Mouse (Mus musculus) limb, embryonic 14.5 days (tissue): ENCODE data around the gene Hist1h2bh. TPM values are rescaled to one million over a fixed set of nuclear protein-coding genes. Genes with fewer than 3 reads are reported as not detected.
"Not testable (repeated sequence)": the region's sequence is repeated elsewhere in the genome, so short reads cannot be mapped to it uniquely, and the experiment has no call there.

Experiments used
- ATAC-seq: fragments of 200-750 bp; cut with Nextera tagmentation; 2 replicates; pipeline ENCODE4 v1.8.0; 2017; ENCODE audit warnings: low read depth, moderate number of reproducible peaks, moderate TSS enrichment; ENCODE audit not compliant: low FRiP score
- DNase-seq: peaks from one replicate; pipeline ENCODE4 v3.0.0-alpha.2; 2015; ENCODE audit warnings: low spot score
- H3K27ac ChIP-seq: fragments of 300-500 bp; sonication (generic); replicated peaks from 2 replicates; pipeline ENCODE4 v1.5.1; 2014; ENCODE audit warnings: low read depth, mild to moderate bottlenecking, low read length, moderate library complexity, mixed read lengths
- H3K27me3 ChIP-seq: fragments of 300-500 bp; sonication (generic); 2 replicates; pipeline ENCODE4 v1.6.1; 2014; ENCODE audit warnings: low read length, mixed read lengths; ENCODE audit not compliant: control insufficient read depth, insufficient read depth
- H3K36me3 ChIP-seq: fragments of 300-500 bp; sonication (generic); 2 replicates; pipeline ENCODE4 v1.6.1; 2014; ENCODE audit warnings: mild to moderate bottlenecking, low read length, moderate library complexity, mixed read lengths; ENCODE audit not compliant: control insufficient read depth, insufficient read depth
- H3K4me1 ChIP-seq: fragments of 300-500 bp; sonication (generic); 2 replicates; pipeline ENCODE4 v1.6.1; 2014; ENCODE audit warnings: antibody characterized with exemption, low read length, mixed read lengths; ENCODE audit not compliant: control insufficient read depth, insufficient read depth
- H3K4me2 ChIP-seq: fragments of 300-500 bp; sonication (generic); replicated peaks from 2 replicates; pipeline ENCODE4 v1.6.1; 2014; ENCODE audit warnings: low read depth, mild to moderate bottlenecking, low read length, moderate library complexity; ENCODE audit not compliant: severe bottlenecking
- H3K4me3 ChIP-seq: fragments of 300-500 bp; sonication (generic); replicated peaks from 2 replicates; pipeline ENCODE4 v1.5.1; 2014; ENCODE audit warnings: low read length
- H3K9ac ChIP-seq: fragments of 300-500 bp; sonication (generic); 2 replicates; pipeline ENCODE4 v1.6.1; 2014; ENCODE audit warnings: mild to moderate bottlenecking, low read depth, low read length, moderate library complexity; ENCODE audit not compliant: severe bottlenecking
- H3K9me3 ChIP-seq: fragments of 300-500 bp; sonication (generic); 2 replicates; pipeline ENCODE4 v1.6.1; 2016; ENCODE audit warnings: low read length; ENCODE audit not compliant: control insufficient read depth
- POLR2A ChIP-seq: fragments of 200-500 bp; IDR thresholded peaks from 2 replicates; pipeline ENCODE4 v1.8.0; 2012; ENCODE audit warnings: inconsistent platforms, mild to moderate bottlenecking, moderate library complexity, borderline replicate concordance; ENCODE audit not compliant: insufficient read depth, insufficient read length; ENCODE audit errors: extremely low read depth
- WGBS: fragments of 180-500 bp; shearing (Covaris S2); extraction: QIAGEN DNeasy Blood & Tissue Kit; methylation state at CpG from one replicate; pipeline ENCODE4 v1.1.7; 2014; 5-methylcytosine and 5-hydroxymethylcytosine counted together
- polyA plus RNA-seq, 2 experiments: library from polyadenylated mRNA; depleted of rRNA in 1 of 2; stranded (reverse) in 1 of 2; unstranded in 1 of 2; fragments of >200 nt; fragmentation: Nextera tagmentation in 1 of 2; extraction: Ambion mirVana in 1 of 2; gene quantifications; 2 replicates each; pipeline versions ENCODE4 v1.2.1 to v1.2.3; 2012 to 2014

Hist1h2bh gene
- polyA plus RNA-seq, 2 experiments: 0.48 to 5.2 TPM

GRCm38 (mm10) chr13:23586099-23586939 is 43.1 kb upstream of the Hist1h2bh start:
- H3K36me3 ChIP-seq: no peaks in the 10 kb centered on the region
- DNase-seq: no peak
- H3K9me3 ChIP-seq: no peaks in the 10 kb centered on the region
- H3K4me1 ChIP-seq: peaks cover 21% of the 10 kb centered on the region
- ATAC-seq: no peak
- H3K4me3 ChIP-seq: peak overlapping the region; percentile 45
- H3K27me3 ChIP-seq: no peaks in the 10 kb centered on the region
- peak overlapping the region; percentile 80 for H3K4me2 ChIP-seq
- H3K9ac ChIP-seq: peak overlapping the region; percentile 50
- peak overlapping the region; percentile 94 for H3K27ac ChIP-seq
- WGBS: 1% methylated on average over 20 of the region's 22 CpGs
- TF ChIP-seq POLR2A: no peak

DNA sequence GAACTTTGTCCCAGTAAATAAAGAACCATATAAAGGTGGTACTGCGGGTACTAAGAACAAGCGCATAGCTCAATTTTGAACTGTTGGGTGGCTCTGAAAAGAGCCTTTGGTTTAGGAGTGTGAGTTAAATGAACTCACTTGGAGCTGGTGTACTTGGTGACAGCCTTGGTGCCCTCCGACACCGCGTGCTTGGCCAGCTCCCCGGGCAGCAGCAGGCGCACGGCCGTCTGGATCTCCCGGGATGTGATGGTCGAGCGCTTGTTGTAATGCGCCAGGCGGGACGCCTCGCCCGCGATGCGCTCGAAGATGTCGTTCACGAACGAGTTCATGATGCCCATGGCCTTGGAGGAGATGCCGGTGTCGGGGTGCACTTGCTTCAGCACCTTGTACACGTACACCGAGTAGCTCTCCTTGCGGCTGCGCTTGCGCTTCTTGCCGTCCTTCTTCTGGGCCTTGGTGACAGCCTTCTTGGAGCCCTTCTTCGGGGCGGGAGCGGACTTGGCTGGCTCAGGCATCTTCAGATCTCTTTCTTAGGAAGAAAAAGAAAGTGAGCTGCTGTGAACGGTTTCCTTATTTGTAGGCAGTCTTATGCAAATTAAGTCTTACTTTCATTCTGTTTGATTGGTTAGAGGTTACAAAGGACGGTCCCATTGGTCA is 42.4 kb upstream of the Hist1h2bh start:
- peak; percentile 85 for ATAC-seq

DNA sequence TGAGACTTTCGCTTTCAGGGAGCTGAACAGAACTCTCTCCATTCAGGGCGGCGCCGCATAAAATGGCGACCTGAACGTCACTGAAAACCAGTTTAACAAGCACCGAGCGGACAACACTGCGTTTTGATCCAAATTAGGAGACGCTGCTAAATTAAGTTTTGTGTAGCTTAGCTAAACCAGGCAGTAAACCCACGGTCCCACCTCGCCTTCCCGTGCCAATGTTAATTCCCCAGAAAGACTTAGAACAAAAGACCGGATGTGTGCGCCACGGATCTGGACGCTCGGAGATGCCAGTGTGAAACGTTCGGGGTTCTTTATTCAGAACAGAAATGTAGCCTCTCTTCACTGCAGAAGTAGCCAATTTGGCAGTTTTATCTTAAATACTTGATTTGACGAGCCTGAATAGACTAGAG is 41.8 kb upstream of the Hist1h2bh start:
- peaks cover 25% of the 10 kb centered on the region for H3K4me1 ChIP-seq
- peak; percentile 88; the same call in 1 of the 2 replicates for TF ChIP-seq POLR2A
- H3K36me3 ChIP-seq: no peaks in the 10 kb centered on the region
- DNase-seq (peak; percentile 78), ATAC-seq (no peak)
- H3K4me2 ChIP-seq: peak overlapping the region; percentile 80
- peak overlapping the region; percentile 67 for H3K9ac ChIP-seq
- under 1% methylated on average over 21 of the region's 21 CpGs for WGBS
- peak overlapping the region; percentile 45 for H3K4me3 ChIP-seq
- H3K9me3 ChIP-seq: no peaks in the 10 kb centered on the region
- H3K27ac ChIP-seq: peak overlapping the region; percentile 94
- H3K27me3 ChIP-seq: no peaks in the 10 kb centered on the region

More for the DNA sequence above, 42.4 kb upstream of the Hist1h2bh start:
- peak overlapping the region; percentile 45 for H3K4me3 ChIP-seq
- peak overlapping the region; percentile 67 for H3K9ac ChIP-seq
- not testable (repeated sequence) for H3K27me3 ChIP-seq, H3K36me3 ChIP-seq, H3K9me3 ChIP-seq
- DNase-seq: peak; percentile 95
- peaks cover 25% of the 10 kb centered on the region for H3K4me1 ChIP-seq
- H3K4me2 ChIP-seq: peak overlapping the region; percentile 80
- peak overlapping the region; percentile 94 for H3K27ac ChIP-seq
- TF ChIP-seq POLR2A: peak; percentile 96; the same call in 1 of the 2 replicates
- WGBS: under 1% methylated on average over 22 of the region's 36 CpGs

- ATAC-seq: no peak
- Histone ChIP-seq H3K9ac (peak overlapping the region; percentile 67), H3K4me3 (peak overlapping the region; percentile 45), H3K27me3 (no peaks in the 10 kb centered on the region), H3K4me2 (peak overlapping the region; percentile 80), H3K4me1 (peaks cover 25% of the 10 kb centered on the region), H3K9me3 (no peaks in the 10 kb centered on the region), H3K36me3 (no peaks in the 10 kb centered on the region), H3K27ac (peak overlapping the region; percentile 94)
- no peak for DNase-seq
- no peak for TF ChIP-seq POLR2A
Observed at GRCm38 (mm10) chr13:23584331-23584730, 41.1 kb upstream of the Hist1h2bh start.

DNA sequence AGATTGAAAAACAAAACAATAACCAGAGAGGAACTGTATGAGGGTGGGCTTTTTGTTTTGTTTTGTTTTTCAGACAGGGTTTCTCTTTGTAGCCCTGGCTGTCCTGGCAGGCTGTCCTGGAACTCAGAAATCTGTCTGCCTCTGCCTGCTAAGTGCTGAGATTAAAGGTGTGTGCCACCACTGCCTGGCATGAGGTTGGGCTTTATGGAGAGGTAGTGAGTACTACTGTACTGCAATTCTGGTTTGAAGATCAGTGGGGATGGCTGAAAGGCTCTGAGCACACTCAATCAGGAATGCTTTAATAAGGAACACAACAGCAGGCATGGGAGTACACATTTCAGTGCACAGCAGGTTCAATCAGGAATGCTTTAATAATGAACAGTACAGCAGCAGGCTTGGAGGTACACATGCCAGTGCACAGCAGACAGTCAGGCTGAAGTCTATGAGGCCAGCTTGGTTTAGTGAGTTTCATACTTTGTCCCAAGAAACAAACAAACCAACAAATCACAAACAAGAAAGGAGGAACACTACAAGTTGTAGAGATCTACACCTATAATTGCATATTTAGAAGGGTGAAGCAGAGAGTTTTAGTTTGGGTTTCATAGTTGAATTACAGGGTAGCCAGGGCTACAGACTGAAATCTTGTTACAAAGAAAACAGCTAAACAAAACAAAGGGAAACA is 40.3 kb upstream of the Hist1h2bh start:
- Histone ChIP-seq H3K36me3 (no peaks in the 10 kb centered on the region), H3K4me1 (peaks cover 25% of the 10 kb centered on the region), H3K27ac (peak overlapping the region; percentile 94), H3K4me2 (no peak overlapping the region; the same call in 1 of the 2 replicates), H3K9ac (no peak overlapping the region), H3K4me3 (0 out of 2 replicates have a peak overlapping the region, but pooled peaks have one; percentile 49), H3K9me3 (no peaks in the 10 kb centered on the region), H3K27me3 (no peaks in the 10 kb centered on the region)
- no peak for TF ChIP-seq POLR2A
- ATAC-seq (no peak), DNase-seq (no peak)
